Mouse (Mus musculus) brain, embryonic 14.5 days (tissue): ENCODE results near the gene Kcnip3.

Source experiments
- CTCF ChIP-seq: fragments of 200-500 bp; IDR thresholded peaks from 2 replicates; pipeline ENCODE4 v1.5.1; 2012; ENCODE audit warnings: inconsistent platforms, mild to moderate bottlenecking, moderate library complexity, borderline replicate concordance; ENCODE audit not compliant: insufficient read depth, insufficient read length; ENCODE audit errors: extremely low read depth
- POLR2A ChIP-seq: fragments of 200-500 bp; IDR thresholded peaks from 2 replicates; pipeline ENCODE4 v1.6.1; 2012; ENCODE audit warnings: mild to moderate bottlenecking, inconsistent platforms, borderline replicate concordance; ENCODE audit not compliant: poor library complexity, insufficient read depth, insufficient read length, severe bottlenecking; ENCODE audit errors: extremely low read depth

DNA sequence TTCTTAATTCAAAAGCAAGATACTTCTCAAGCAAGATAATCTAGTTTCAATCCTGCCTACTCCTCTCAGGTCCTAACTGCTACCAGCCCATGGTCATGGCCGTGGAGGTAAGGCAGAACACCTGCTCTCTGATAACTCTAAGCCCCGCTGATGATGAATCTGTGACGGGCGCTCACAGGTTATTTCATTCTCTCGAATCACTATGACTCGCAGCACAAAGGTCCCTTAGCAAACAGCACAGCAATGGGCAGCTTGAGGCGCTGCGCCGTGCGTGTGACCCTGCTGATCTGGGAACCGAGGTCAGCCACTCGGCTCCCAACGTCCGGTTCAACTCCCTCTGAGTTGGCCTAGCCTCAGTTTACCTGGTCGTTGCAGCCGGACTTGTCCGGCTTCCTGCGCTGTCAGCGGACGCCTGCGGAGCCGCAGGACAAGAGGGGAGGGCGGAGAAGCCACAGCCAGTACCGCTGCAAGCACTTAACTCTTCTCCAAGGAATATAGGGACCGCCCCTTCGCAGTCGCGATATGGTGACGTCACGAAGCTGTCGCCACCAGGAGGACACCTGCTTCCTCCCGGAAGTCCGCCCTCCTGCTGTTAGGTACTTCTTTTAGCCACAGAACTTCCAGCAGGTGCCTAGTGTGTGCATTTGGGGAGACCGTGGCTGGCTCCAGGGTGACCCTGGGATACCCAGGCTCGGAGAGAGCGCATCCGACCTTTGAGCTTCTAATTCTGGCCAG, 77.7 kb downstream of the Kcnip3 start, which contains the start of gene Fahd2a:
- TF ChIP-seq CTCF: no peak
- peak; percentile 38; the same call in 1 of the 2 replicates for TF ChIP-seq POLR2A
